Comparison of ENCODE assay signal across 33 mouse cellular contexts in genomic region chr5:17495616-17496015, GRCm38 (mm10). TPM values are rescaled to one million over a fixed set of nuclear protein-coding genes. Genes with fewer than 3 reads are reported as not detected.
DNase-seq lines count a peak whose midpoint lies in the region; ATAC-seq lines count a peak whose summit lies in the region.
"Had no signal": no experiment of that assay in that cellular context is flagged by ENCODE, and none has a peak within 500 bp of the region (broad histone marks: within the 10 kb centered on the region; RNA-seq: fewer than 3 reads in every experiment).

No protein-coding gene starts in this region.

- ATAC-seq in cerebellum, adult (ENCODE audit: insufficient number of reproducible peaks, low FRiP score, low TSS enrichment) = no peak
- ATAC-seq: activated CD4-positive, CD25-positive, alpha-beta regulatory T cell, adult 4 months; forebrain, embryonic 14.5 days; forebrain, postnatal 0 days; intestine, postnatal 0 days had no signal

- peak; percentile 7 to 33 for DNase-seq in adrenal gland, adult (ENCODE audit: inconsistent age in 2 of 2, low spot score in 1 of 2)
- DNase-seq in adrenal gland, adult 2 months = no peak
- peak; percentile 6 for DNase-seq in adrenal gland, postnatal 25 days
- no peak for DNase-seq in adrenal gland, adult 8-10 months
- DNase-seq in cerebellum, postnatal 25 days = peak; percentile 18 to 26
- DNase-seq: adrenal gland, postnatal 36 days; cerebellum, adult 11-12 months; cerebellum, adult 9-10 months; forebrain, postnatal 0 days; gastrocnemius, adult 2 months; gastrocnemius, postnatal 14 days; heart, adult 11 months; kidney, adult 2 months had no signal

RNA-seq across cellular contexts. Expression of gene Speer4f1, which starts 19.7 kb away (rescaled TPM):
- not detected for total RNA-seq in adrenal gland, adult 2 months (2021)
- polyA plus RNA-seq in adrenal gland, adult 2 months (2012; rRNA removed) = not detected in 2 replicates
- not detected in 2 replicates for total RNA-seq in adrenal gland, postnatal 25 days (2021)
- total RNA-seq in adrenal gland, adult 8-10 months (2022) = not detected
- total RNA-seq: adrenal gland, postnatal 36 days; common myeloid progenitor, adult 5-6 weeks; ES-E14; forebrain, postnatal 0 days; gastrocnemius, adult 2 months; gastrocnemius, postnatal 14 days; gastrocnemius, postnatal 4 days; heart, adult 8-10 months; heart, postnatal 25 days; hematopoietic stem cell, adult 5-6 weeks had no signal
- polyA plus RNA-seq: activated CD4-positive, CD25-positive, alpha-beta regulatory T cell, adult 4 months; embryonic facial prominence, embryonic 12.5 days; embryonic facial prominence, embryonic 15.5 days; forebrain, embryonic 11.5 days; forebrain, embryonic 14.5 days; forebrain, postnatal 0 days; frontal cortex, adult 2 months; heart, embryonic 11.5 days; heart, embryonic 14.5 days; heart, postnatal 0 days; hindbrain, embryonic 12.5 days; hindbrain, embryonic 15.5 days; intestine, embryonic 14.5 days; intestine, postnatal 0 days; kidney, adult 2 months had no signal

Comparison
In these comparisons a context has a peak if more than half of its experiments do, and no peak if none do; other contexts are left out.
1. DNase-seq: peak in adrenal gland, adult (2 of 2), adrenal gland, postnatal 25 days (single experiment) and cerebellum, postnatal 25 days (2 of 2); none in adrenal gland, adult 2 months (single experiment) and adrenal gland, adult 8-10 months (single experiment).